Mouse (Mus musculus): ENCODE results near the gene Mydgf.

DNA sequence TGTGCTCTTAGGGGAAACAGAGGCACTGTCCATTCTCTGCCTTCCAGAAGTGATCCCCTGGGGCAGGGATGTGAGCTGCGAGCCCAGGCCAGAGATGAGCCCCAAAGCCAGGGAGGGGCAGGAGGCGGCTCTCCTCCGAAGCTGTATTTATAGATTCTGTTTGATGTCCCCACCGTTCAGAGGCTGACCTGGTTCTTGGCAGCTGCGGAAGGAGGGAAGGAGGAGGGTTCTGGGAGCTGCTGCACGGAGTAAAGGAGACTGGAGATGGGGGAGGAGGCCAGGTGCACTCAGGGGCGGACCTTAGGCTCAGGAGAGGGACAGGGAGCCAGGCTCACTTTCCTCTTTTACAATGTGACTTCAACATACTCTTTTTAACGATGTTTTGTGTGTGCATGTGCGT, 37.6 kb downstream of the Mydgf start:
- TF ChIP-seq CTCF (IDR thresholded peaks at IDR 0.05) (no peak), EP300 (IDR thresholded peaks at IDR 0.05; ENCODE audit: insufficient read depth, low read depth, low read length) (no peak)

Data from heart, adult 2 months (tissue).